Mouse (Mus musculus): ENCODE data around the gene Tap1.
"Not testable (repeated sequence)": the region's sequence is repeated elsewhere in the genome, so short reads cannot be mapped to it uniquely, and the experiment has no call there.

Tap1 gene

DNA sequence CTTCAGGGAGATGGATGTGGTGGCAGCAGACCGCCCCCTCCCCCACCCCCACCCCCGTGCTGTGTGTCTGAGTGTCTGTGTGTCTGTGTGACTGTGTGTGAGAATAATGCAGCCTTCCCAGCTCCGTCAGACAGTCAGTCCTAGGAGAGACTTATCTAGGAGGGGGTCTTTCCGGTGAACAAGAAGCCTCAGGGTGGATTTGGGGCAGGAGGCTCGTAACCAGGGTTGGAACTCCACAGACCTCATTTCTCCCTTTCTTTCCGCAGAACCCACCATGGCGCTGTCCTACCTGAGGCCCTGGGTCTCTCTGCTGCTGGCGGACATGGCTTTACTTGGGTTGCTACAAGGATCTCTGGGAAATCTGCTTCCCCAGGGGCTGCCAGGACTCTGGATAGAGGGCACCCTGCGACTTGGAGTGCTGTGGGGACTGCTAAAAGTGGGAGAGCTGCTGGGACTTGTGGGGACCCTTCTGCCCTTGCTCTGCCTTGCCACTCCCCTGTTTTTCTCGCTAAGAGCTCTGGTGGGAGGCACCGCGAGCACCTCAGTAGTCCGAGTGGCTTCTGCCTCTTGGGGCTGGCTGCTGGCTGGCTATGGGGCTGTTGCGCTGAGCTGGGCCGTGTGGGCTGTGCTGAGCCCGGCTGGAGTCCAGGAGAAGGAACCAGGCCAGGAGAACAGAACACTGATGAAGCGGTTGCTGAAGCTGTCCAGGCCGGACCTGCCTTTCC, 17.8 kb downstream of the Tap1 start:
- no peak for DNase-seq

GRCm38 (mm10) chr17:34205746-34206176, 18.4 kb downstream of the Tap1 start:
- DNase-seq, result no peak

GRCm38 (mm10) chr17:34206731-34207130, 19.4 kb downstream of the Tap1 start:
- no peak for DNase-seq

DNA sequence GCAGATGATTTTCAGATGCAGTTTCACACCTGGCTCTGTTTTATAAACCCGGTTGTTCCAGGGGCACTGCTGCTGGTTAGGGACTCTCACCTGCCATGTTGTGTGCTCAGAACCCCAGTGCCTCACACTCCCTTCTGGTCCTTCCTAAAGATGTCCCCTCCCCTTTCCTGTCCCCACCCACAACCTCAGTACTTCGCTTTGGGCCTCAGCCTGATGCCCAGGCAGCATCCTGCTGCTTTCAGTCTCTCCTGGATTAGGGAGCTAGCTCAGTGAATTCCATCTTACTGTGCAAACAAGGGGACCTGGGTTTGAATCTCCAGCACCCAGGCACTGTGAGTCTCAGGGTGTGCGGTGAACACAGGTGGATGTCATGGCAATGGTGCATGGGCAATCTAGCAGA, 20.1 kb downstream of the Tap1 start:
- DNase-seq, result no peak

DNA sequence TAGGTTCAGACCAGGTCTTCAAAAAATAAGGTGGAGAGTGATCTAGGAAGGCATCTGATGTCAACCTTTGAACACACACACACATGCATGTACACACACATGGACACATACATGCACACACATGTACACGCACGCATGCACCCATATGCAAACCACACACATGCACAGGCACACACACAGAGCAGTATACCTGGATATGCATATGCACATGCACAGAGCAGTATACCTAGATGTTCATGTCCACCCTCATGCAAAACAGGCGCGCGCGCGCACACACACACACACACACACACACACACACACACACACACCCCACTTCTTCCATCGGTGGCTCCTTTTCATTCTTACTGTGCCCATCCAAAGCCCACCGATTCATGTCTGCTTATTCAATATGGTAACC, 20.5 kb downstream of the Tap1 start:
- DNase-seq, result no peak

- DNase-seq, result no peak
Observed at GRCm38 (mm10) chr17:34208421-34208820, 21.1 kb downstream of the Tap1 start.

DNA sequence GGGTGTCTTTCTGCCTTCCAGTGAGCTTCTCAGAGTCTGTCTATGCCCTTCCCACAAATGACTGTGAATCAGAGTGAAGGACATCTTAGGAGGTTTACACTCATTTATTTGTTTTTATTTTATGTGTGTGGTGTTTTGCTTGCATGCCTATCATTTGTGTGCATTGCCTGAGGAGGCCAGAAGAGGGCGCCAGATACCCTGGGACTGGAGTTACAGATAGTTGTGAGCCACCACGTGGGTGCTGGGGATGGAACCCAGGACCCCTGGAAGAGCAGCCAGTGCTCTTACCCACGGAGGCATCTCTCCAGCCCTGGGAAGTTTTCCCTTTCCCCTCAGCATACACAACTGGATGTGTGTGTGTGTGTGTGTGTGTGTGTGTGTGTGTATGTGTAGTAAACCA, 22.3 kb downstream of the Tap1 start:
- no peak for DNase-seq

GRCm38 (mm10) chr17:34210599-34210998, 23.2 kb downstream of the Tap1 start:
- no peak for DNase-seq

DNA sequence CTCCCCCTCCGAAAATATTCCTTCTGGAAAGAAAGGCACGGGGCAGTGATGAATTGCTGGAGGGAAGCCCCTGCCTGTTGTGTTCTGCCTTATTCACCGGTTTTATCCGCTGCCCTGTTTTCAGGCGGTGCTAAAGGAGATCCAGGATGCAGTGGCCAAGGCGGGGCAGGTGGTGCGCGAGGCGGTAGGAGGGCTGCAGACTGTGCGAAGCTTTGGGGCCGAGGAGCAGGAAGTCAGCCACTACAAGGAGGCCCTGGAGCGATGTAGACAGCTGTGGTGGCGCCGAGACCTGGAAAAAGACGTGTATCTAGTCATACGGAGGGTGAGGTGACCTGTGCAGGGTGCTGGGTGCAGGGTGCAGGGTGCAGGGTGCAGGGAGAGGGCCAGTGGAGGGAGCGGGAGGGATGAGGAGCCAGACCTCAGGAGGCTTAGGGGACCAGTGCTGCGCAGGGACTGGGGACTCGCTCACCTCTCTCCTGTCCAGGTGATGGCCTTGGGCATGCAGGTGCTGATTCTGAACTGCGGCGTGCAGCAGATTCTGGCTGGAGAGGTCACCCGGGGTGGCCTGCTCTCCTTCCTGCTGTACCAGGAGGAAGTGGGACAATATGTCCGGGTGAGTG, 24.5 kb downstream of the Tap1 start:
- DNase-seq, result no peak

DNA sequence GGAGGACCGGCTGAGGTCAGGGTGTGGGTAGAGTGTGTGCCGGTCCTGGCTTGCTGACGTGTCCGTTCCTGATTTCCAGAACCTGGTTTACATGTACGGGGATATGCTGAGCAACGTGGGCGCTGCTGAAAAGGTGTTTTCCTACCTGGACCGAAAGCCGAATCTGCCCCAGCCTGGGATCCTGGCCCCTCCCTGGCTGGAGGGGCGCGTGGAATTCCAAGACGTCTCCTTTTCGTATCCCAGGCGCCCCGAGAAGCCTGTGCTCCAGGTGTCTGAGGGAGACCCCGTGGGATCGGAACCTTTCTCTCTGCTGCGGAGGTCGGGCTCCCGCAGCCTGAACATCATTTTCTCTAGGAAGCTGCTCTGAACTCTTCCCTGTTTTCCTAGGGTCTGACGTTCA, 26.6 kb downstream of the Tap1 start:
- DNase-seq, result no peak

DNA sequence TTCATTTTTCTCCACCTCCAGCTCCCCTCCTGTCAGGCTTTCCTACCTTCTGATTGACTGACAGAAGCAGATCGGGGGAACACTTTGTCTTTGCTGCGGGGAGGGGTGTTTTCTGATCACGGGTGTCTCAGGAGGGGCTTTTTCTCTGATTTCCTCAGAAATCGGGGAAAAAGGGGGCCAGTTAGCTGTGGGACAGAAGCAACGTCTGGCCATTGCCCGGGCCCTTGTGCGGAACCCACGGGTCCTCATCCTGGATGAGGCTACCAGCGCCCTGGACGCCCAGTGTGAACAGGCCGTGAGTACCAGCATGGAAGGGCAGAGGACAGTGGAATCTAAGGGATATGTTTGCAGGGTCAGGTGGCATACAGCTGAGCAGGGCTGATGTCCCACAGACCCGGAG, 27.8 kb downstream of the Tap1 start:
- no peak for DNase-seq

- DNase-seq, result no peak
Observed at GRCm38 (mm10) chr17:34217216-34217928, 30.0 kb downstream of the Tap1 start.

- DNase-seq, result no peak
Observed at GRCm38 (mm10) chr17:34217986-34218385, 30.6 kb downstream of the Tap1 start.

DNA sequence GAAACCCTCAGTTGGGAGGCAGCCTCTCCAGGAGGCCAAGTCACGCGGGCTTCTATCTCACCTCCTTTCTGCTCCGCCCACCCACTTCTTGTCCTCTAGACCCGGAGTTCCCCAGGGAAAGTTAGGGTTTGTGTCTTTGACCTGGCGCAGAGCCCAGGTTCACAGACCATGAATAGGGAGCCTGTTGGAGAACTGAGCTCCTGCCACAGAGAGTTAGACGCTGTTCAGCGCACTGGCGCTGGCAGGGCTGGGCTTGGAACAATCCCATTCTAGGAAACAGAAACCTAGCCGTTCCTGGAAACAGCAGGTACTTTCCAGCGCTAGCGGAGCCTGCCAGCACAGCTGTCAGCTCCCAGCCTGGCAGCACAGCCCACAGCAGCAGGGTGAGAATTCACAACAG, 31.3 kb downstream of the Tap1 start:
- DNase-seq, result no peak

- not testable (repeated sequence) for DNase-seq
Observed at GRCm38 (mm10) chr17:34219096-34219495, 31.7 kb downstream of the Tap1 start.

- not testable (repeated sequence) for DNase-seq
Observed at GRCm38 (mm10) chr17:34219801-34220200, 32.4 kb downstream of the Tap1 start.

DNA sequence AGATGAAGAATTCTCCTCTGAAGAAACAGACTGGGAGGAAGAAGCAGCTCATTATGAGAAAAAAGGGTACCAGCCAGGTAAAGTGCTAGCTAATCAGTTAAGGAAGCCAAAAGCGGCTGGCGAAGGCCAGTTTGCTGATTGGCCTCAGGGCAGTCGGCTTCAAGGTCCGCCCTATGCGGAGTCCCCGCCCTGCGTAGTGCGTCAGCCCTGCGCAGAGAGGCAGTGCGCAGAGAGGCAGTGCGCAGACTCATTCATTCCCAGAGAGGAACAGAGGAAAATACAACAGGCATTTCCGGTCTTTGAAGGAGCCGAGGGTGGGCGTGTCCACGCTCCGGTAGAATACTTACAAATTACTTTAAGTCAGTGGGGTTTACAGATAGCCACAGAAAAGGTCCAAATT, 33.0 kb downstream of the Tap1 start:
- not testable (repeated sequence) for DNase-seq

DNA sequence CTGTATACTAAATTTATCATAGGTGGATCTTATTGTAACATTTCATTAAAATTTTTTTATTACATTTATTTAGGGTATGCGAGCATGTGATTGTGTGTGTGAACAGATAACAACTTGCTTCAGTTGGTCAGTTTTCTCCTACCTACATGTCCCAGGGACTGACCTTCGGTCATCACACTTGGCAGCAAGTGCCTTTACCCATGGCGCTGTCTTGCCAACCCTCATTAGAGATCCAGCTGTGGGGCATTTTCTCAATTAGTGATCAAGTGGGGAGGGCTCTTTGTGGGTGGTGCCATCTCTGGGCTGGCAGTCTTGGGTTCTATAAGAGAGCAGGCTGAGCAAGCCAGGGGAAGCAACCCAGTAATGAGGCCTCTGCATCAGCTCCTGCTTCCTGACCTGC, 37.5 kb downstream of the Tap1 start:
- DNase-seq, result no peak

DNA sequence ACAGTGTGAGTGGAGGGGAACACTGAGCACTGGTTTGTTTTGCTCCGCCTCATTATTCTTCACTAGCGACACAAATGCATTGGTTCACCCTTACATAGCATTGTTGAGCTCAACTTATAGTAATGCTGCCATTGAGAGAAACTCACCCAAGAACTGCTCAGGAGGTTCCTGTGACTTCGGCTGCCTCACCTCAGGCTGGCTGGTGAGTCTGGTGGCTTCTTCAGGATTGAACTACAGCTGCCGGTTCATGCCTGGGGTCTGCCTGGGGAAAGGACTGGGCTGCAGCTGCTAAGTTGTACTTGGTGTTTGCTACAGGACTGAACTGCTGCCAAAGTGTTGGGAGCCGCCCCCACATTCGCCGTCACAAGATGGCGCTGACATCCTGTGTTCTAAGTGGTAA, 38.1 kb downstream of the Tap1 start:
- DNase-seq, result no peak

GRCm38 (mm10) chr17:34225911-34226310, 38.6 kb downstream of the Tap1 start:
- not testable (repeated sequence) for DNase-seq

DNA sequence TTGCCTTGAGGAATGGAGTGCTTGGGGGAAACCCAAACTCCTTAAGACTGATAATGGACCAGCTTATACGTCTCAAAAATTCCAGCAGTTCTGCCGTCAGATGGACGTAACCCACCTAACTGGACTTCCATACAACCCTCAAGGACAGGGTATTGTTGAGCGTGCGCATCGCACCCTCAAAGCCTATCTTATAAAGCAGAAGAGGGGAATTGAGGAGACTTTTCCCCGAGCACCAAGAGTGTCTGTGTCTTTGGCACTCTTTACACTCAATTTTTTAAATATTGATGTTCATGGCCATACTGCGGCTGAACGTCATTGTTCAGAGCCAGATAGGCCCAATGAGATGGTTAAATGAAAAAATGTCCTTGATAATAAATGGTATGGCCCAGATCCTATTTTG, 43.6 kb downstream of the Tap1 start:
- not testable (repeated sequence) for DNase-seq

DNA sequence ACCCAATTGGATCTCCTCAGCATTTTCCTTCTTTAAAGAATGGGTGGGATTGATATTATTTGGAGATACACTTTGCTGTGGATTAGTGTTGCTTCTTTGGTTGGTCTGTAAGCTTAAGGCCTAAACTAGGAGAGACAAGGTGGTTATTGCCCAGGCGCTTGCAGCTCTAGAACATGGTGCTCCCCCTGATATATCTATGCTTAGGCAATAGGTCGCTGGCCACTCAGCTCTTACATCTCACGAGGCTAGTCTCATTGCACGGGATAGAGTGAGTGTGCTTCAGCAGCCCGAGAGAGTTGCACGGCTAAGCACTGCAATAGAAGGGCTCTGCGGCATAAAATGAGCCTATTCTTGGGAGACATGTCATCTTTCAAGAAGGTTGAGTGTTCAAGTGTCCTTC, 44.7 kb downstream of the Tap1 start:
- not testable (repeated sequence) for DNase-seq

GRCm38 (mm10) chr17:34234926-34235325, 47.6 kb downstream of the Tap1 start:
- DNase-seq, result peak; percentile 37

- no peak for DNase-seq
Observed at GRCm38 (mm10) chr17:34236691-34237090, 49.3 kb downstream of the Tap1 start.

Measured in cerebellum, adult 11 months (tissue).